Mouse (Mus musculus) urinary bladder, postnatal 4 days (tissue): Measurements from ENCODE around the gene Sirt2.

ENCODE experiments used
- DNase-seq, 2 experiments: peaks; one replicate each; pipeline ENCODE4 v3.0.0; 2021 to 2022; ENCODE audit warnings: low spot score in 2 of 2

The Sirt2 gene

DNA sequence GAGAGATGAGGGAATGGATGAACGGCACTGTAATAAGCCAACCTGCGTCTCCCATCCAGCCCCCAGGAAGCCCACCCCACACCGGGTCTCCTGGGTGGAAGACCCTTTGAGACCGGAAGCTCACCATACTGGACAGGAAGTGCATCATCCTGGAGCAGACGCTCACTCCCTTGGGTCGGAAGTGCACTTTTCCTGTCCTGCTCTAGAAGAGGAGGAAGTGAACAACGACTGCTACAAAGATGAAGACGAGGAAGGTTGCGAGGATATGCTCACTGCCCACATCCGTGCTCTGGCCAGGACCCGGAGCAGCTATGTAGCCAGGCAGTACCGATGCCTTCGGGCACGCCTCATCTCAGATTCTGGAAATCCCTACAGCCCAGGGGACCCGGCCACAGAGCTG, 29.3 kb downstream of the Sirt2 start:
- no peak for DNase-seq

DNA sequence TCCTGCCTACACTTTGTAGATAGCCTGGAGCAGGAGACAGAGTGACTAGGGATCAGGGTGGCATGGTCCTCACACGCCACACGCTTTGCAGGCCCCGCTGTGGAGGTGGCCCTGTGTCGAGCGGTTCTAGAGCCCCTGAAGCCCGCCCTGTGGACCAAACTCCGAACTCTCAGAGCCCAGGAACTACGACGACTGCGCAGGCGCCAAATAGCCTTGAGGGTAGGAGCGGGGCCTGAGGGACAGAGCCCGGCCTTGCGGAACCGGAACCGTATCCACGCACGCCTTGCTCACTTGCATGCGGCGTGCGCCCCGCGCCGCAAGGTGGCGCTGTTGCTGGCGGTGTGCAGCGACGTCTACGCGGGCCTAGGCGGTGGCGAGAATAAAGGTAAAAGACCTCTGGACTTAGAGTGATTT, 30.0 kb downstream of the Sirt2 start:
- peak; percentile 80 to 84 for DNase-seq

GRCm38 (mm10) chr7:28799994-28800393, 33.5 kb downstream of the Sirt2 start:
- DNase-seq, result no peak

GRCm38 (mm10) chr7:28801451-28801850, 34.9 kb downstream of the Sirt2 start:
- DNase-seq, result no peak

GRCm38 (mm10) chr7:28801901-28802670, 35.6 kb downstream of the Sirt2 start:
- DNase-seq, result peak in 1 of 2 experiments; percentile 69

DNA sequence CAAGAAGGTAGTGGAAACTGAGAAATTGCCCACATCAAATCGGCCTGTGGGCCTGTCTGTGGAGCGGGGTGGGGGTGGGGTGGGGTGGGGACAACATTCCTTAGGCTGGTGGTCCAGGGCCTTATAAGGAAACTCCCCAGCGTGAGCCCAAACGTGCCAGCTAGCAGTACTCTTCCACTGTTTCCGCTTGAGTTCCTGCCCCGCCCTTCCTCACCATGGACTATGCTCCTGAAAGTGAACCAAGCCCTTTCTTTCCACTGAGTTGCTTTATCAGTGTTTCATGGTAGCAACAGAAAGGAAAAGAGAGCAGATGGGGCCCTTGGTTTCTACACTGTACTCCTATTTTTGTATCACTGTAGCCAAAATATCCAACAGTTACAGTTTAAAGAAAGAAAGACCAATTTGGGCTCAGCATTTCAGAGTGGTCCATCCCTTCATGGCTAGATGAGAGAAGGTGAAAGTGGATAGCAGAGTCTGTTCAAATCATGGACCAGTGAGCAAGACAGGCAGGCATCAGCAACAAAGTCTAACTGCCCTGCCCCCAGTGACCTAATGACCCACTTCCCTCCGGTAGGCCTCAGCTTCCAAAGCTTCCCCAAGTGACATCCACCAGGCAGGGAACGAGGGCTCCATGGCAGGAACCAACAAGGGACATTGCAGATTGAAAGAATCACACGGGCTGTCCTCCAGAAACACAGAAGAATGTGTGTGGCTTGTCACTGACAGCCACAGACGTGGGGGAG, 36.5 kb downstream of the Sirt2 start:
- DNase-seq, result no peak

DNA sequence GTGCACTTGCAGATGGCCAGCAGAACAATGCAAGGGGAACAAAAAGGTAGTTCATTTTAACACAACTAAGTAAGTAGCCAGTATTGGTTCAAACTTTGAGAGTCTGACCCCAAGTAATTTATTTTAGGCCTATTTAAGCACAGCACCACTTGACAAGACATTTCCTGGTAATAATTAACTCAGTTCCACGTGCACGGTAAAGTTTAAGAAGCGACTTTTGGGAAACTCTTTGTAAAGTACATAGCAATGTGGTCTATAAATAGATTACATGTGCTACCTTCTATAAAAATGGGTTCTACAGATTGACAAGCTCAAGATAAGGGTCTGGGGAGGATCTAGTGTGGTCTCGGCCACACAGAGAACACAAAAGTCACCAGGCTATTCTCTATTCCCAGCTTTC, 37.2 kb downstream of the Sirt2 start:
- no peak for DNase-seq

GRCm38 (mm10) chr7:28806869-28807268, 40.3 kb downstream of the Sirt2 start:
- DNase-seq, result no peak

- peak in 1 of 2 experiments; percentile 51 for DNase-seq
Observed at GRCm38 (mm10) chr7:28807641-28808220, 41.2 kb downstream of the Sirt2 start.

GRCm38 (mm10) chr7:28808221-28808941, 41.8 kb downstream of the Sirt2 start, which contains the start of gene Hnrnpl:
Hnrnpl (plus strand) TSS chr7:28808541.
- DNase-seq, result peak in 1 of 2 experiments; percentile 76

DNA sequence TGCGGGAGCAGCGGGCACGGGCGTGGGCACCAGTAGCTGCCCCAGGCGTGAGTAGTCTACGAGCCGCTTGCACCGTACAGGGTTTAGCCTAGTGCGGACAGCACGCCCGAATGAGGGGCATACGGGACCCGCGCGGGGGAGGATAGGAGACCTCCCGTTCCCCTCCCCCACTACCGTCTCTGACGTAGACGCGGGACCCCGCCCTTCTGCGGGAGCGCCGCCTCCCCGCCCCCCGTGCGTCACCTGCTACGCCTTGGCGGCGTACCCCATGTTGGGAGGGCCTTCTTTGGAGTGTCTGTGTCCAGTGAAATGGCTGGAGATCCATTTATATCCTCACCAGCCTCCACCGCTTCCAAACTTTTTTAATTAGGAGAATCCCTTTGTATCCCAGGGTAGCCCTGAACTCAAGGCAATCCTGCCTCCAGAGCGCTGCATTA, 42.4 kb downstream of the Sirt2 start:
- DNase-seq, result peak; percentile 94 to 96

DNA sequence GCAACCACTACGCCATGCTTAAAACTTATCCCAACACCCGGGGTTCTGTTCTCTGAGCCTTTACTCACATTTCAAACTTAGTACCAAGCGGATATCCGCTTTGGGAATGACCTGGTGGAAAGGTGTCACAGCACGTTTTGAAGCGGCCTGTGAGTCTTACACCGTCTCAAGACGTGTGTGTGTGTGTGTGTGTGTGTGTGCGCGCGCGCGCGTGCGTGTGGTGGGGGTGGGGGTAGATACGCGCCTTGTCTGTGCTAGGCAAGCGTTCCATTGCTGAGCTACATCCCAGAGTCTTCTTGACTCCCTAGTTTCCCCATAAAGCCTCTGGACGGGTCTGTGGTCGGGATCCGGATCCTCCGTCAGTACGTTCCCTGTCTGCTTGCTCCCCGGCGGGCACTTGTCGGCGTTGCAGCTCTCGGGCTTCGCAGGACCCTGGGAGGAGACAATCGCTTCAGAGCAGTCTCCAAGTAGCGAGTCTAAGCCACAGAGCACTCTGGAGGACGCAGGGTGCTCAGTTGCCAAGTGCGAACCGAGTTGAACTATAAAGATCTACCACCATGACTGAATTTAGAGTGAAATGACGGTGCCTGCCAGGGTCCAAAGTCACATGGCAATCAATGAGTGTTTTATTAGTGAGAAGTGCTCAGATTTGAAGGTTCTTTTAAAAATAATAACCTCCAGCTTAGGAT, 43.0 kb downstream of the Sirt2 start:
- no peak for DNase-seq

DNA sequence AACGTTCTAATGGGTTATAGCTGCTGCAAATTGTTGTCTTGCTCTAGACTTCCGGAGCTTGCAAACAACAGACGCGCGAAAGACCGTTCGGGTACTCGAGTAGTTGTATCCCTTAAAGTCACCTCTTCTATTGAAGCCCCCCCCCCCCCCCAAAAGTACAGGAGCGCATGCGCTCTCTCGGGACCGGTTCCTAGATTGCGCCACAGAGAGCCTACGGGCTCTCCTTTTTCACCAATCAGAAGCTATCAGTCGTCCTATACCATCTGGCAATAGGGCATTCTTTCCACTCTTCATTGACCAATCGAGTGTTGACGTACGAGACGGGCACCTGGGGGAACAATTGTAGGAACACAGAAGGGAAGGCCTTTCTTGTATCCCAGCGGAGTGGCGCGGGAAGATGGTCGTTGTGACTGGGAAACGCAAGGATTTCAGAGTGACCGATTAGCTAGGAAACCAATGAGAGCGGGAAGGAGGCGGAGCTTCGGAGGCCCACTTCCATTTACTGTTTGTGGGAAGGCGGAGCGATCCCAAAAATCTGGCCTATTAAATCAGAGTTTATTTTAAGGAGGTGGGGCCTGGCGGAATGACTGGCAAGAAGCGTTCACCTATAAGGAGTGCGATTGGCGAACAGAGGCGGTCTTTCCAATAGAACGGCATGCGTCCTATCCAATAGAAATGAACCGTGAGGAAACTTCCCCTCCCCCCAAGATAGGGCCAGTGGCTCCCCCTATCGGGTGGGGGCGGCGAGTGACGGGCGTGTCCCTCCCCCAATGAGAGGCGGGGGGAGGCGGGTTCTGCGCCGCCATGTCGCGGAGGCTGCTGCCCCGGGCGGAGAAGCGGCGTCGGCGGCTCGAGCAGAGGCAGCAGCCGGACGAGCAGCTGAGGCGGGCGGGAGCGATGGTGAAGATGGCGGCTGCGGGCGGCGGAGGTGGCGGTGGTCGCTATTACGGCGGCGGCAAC, 43.9 kb downstream of the Sirt2 start:
- DNase-seq, result peak; percentile 98 to 99

- peak; percentile 94 to 96 for DNase-seq
Observed at GRCm38 (mm10) chr7:28811228-28811627, 44.7 kb downstream of the Sirt2 start.

DNA sequence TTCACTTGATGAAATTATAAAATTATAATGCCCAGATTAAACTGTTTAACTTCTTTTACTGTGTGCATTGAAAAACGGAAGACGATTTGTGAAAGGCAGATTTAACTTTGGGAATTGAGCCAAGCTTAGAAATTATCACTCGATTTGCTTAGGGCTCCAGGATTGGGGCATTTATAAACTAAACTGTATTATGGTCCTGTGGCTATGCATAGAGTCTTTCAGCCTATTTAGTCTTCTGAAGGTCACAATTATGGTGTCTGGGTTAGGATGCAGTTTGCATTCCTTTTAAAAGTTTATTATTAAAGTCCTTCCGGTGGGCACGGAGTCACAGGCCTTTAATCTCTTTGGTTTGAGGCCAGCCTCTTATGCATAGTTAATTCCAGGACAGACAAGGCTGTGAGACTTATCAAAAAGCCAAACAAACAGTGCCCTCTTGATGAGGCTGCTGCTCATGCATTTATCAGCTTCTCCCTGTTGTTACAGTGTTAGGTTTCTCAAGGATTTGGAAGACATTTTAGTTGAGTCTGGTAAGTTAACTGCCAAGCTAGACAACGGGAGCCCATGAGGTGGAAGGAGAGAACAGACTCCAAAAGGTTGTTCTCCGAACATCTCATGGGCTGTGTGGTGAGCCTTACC, 45.2 kb downstream of the Sirt2 start:
- DNase-seq, result no peak

GRCm38 (mm10) chr7:28812436-28812835, 45.9 kb downstream of the Sirt2 start:
- DNase-seq, result no peak

- no peak for DNase-seq
Observed at GRCm38 (mm10) chr7:28812949-28813348, 46.4 kb downstream of the Sirt2 start.

DNA sequence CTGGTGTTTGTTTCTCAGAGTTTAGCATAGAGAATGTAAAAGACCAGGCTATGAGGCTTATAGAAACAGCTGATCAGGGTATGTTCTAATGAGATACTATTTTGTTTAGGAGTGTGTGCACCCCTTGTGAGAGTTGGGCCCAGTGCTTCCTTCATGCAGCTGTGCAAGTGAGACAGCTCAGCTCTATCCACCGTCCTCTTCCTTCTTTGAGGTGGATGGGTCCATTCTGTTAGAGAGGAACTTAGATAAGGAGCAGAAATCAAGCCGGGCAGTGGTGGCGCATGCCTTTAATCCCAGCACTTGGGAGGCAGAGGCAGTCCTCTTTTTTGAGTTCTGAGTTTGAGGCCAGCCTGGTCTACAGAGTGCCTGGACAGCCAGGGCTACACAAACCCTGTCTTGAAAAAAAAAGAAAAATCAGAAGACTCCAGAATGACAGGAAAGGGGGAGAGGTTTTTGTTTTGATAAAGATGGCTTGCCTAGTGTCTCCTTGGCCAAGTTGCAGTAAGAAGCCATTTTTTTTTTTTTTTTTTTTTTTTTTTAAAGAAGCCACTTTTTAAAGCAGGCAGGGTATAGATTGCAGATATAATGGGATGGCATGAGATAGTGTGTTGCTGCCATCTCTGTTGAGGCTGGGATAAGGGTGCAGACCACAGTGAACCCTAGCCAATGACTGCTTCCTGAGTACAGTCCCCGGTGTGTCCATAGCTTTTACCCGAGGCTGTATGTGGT, 47.9 kb downstream of the Sirt2 start:
- no peak for DNase-seq

GRCm38 (mm10) chr7:28815230-28815629, 48.7 kb downstream of the Sirt2 start:
- no peak for DNase-seq
